Mouse (Mus musculus) midbrain, embryonic 11.5 days (tissue): Measurements from ENCODE around the gene Stxbp3. TPM values are rescaled to one million over a fixed set of nuclear protein-coding genes. Genes with fewer than 3 reads are reported as not detected.

Experiments
- ATAC-seq: fragments of 200-750 bp; cut with Nextera tagmentation; 2 replicates; pipeline ENCODE4 v1.8.0; 2017; ENCODE audit warnings: moderate TSS enrichment, moderate library complexity; ENCODE audit not compliant: low FRiP score
- DNase-seq: peaks from one replicate; pipeline ENCODE4 v3.0.0; 2015; ENCODE audit warnings: low spot score; ENCODE audit errors: missing footprints
- H3K27ac ChIP-seq: fragments of 300-500 bp; sonication (generic); 2 replicates; pipeline ENCODE4 v1.5.1; 2014; ENCODE audit warnings: low read depth, low read length
- H3K27me3 ChIP-seq: fragments of 300-500 bp; sonication (generic); 2 replicates; pipeline ENCODE4 v1.6.1; 2014; ENCODE audit warnings: mild to moderate bottlenecking, low read length, moderate library complexity, mixed read lengths; ENCODE audit not compliant: control insufficient read depth, insufficient read depth
- H3K36me3 ChIP-seq: fragments of 300-500 bp; sonication (generic); 2 replicates; pipeline ENCODE4 v1.6.1; 2014; ENCODE audit warnings: mild to moderate bottlenecking, low read length, moderate library complexity, mixed read lengths; ENCODE audit not compliant: control insufficient read depth, insufficient read depth
- H3K4me1 ChIP-seq: fragments of 300-500 bp; sonication (generic); 2 replicates; pipeline ENCODE4 v1.6.1; 2014; ENCODE audit warnings: low read length; ENCODE audit not compliant: control insufficient read depth, insufficient read depth
- H3K4me2 ChIP-seq: fragments of 300-500 bp; sonication (generic); 2 replicates; pipeline ENCODE4 v1.6.1; 2014; ENCODE audit warnings: mild to moderate bottlenecking, moderate library complexity
- H3K4me3 ChIP-seq: fragments of 300-500 bp; sonication (generic); 2 replicates; pipeline ENCODE4 v1.5.1; 2014; ENCODE audit warnings: low read depth, low read length
- H3K9ac ChIP-seq: fragments of 300-500 bp; sonication (generic); 2 replicates; pipeline ENCODE4 v1.6.1; 2014; ENCODE audit warnings: low read length
- H3K9me3 ChIP-seq: fragments of 300-500 bp; sonication (generic); 2 replicates; pipeline ENCODE4 v1.6.1; 2016; ENCODE audit warnings: low read length; ENCODE audit not compliant: control insufficient read depth
- WGBS: fragments of 180-500 bp; shearing (Covaris S2); extraction: QIAGEN DNeasy Blood & Tissue Kit; methylation state at CpG from one replicate; pipeline ENCODE4 v1.1.7; 2014; 5-methylcytosine and 5-hydroxymethylcytosine counted together
- polyA plus RNA-seq: library from polyadenylated mRNA; unstranded; fragments of >200 nt; fragmentation: Nextera tagmentation; extraction: Ambion mirVana; gene quantifications from 2 replicates; pipeline ENCODE4 v1.2.1, GENCODE M21; 2014

Gene Stxbp3
- polyA plus RNA-seq, 1 experiment from 2014 or later: 23.7 TPM

GRCm38 (mm10) chr3:108755542-108755941 lies 84.8 kb downstream of the Stxbp3 start:
- Histone ChIP-seq H3K4me2 (no peak overlapping the region), H3K9ac (no peak overlapping the region), H3K9me3 (no peaks in the 10 kb centered on the region), H3K36me3 (no peaks in the 10 kb centered on the region), H3K4me3 (no peak overlapping the region), H3K4me1 (no peaks in the 10 kb centered on the region), H3K27ac (no peak overlapping the region), H3K27me3 (no peaks in the 10 kb centered on the region)
- WGBS: 94% methylated on average over 2 of the region's 2 CpGs
- ATAC-seq: no peak
- peak; percentile 31 for DNase-seq

- WGBS: 92% methylated on average over 1 of the region's 1 CpGs
- H3K4me3 ChIP-seq: no peak overlapping the region
Measured at GRCm38 (mm10) chr3:108754541-108754940, 85.8 kb downstream of the Stxbp3 start.

DNA sequence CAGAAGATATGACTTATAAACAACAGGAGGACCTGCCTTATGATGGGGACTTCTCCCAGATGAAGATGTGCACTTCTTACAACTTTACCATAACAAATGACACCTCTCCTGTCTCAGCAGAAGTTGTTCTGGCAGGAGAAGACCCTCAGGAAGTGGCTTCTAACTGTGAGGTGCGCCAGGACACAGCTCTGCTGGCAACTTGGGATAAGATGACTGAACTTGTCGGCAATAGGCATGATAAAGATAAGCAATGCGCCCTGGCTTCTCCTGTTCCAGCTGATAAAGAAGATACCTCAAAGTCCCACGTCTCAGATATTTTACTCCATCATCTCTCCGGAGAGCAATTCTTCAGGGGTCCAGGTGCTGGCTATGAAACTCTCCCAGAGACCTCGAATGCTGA lies 88.6 kb downstream of the Stxbp3 start:
- no peaks in the 10 kb centered on the region for H3K4me1 ChIP-seq
- H3K9me3 ChIP-seq: no peaks in the 10 kb centered on the region
- no peak for ATAC-seq

More at GRCm38 (mm10) chr3:108754541-108754940, 85.8 kb downstream of the Stxbp3 start:
- no peaks in the 10 kb centered on the region for H3K4me1 ChIP-seq
- no peak overlapping the region for H3K9ac ChIP-seq
- DNase-seq: peak; percentile 44
- H3K27ac ChIP-seq: no peak overlapping the region
- no peak for ATAC-seq
- H3K9me3 ChIP-seq: no peaks in the 10 kb centered on the region
- no peaks in the 10 kb centered on the region for H3K36me3 ChIP-seq
- no peak overlapping the region for H3K4me2 ChIP-seq
- H3K27me3 ChIP-seq: no peaks in the 10 kb centered on the region

GRCm38 (mm10) chr3:108751061-108751460 lies 89.3 kb downstream of the Stxbp3 start:
- Histone ChIP-seq H3K9ac (no peak overlapping the region), H3K4me2 (no peak overlapping the region), H3K4me3 (no peak overlapping the region), H3K27me3 (no peaks in the 10 kb centered on the region), H3K9me3 (no peaks in the 10 kb centered on the region), H3K4me1 (no peaks in the 10 kb centered on the region), H3K36me3 (no peaks in the 10 kb centered on the region), H3K27ac (no peak overlapping the region)
- no peak for ATAC-seq
- 78% methylated on average over 6 of the region's 6 CpGs for WGBS
- DNase-seq: peak; percentile 71

More for the DNA sequence above, 88.6 kb downstream of the Stxbp3 start:
- Histone ChIP-seq H3K36me3 (no peaks in the 10 kb centered on the region), H3K4me3 (no peak overlapping the region), H3K4me2 (no peak overlapping the region), H3K9ac (no peak overlapping the region), H3K27me3 (no peaks in the 10 kb centered on the region), H3K27ac (no peak overlapping the region)
- DNase-seq: no peak
- 88% methylated on average over 6 of the region's 6 CpGs for WGBS

DNA sequence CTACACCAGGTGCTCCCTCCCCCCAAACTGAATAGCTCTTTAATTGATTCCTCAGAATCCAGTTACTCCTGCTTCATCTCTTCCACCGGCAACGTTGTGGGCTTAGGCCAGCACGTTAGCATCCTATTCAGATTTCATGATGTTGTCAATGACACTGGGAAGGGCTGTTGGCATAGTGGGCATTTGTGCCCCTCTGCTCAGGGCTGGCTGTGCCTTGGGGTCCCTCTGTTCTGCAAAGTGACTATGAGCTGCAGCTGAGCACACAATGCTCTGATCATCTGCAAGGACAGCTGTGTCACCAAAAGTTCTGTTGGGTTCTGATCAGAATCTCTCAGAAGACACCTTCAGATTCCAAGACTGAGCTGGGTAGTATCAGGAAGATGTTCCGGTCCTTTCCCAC lies 96.3 kb downstream of the Stxbp3 start:
- WGBS: 86% methylated on average over 4 of the region's 4 CpGs
- Histone ChIP-seq H3K27ac (no peak overlapping the region), H3K9ac (no peak overlapping the region), H3K4me2 (no peak overlapping the region), H3K4me3 (no peak overlapping the region), H3K9me3 (no peaks in the 10 kb centered on the region), H3K36me3 (no peaks in the 10 kb centered on the region), H3K27me3 (no peaks in the 10 kb centered on the region), H3K4me1 (no peaks in the 10 kb centered on the region)
- DNase-seq: peak; percentile 1
- ATAC-seq: no peak

Other genes with a start within 250 kb of the Stxbp3 start
- 50.0 and 52.0 TPM in 2 replicates for gene Wdr47, start 249.2 kb downstream of the Stxbp3 start, polyA plus RNA-seq
- gene Clcc1, start 186.6 kb downstream of the Stxbp3 start, polyA plus RNA-seq: 64.0 and 76.2 TPM in 2 replicates
- gene Gpsm2, start 118.2 kb downstream of the Stxbp3 start, polyA plus RNA-seq: 113 and 119 TPM in 2 replicates
- not detected in 2 replicates for gene Aknad1, start 100.9 kb downstream of the Stxbp3 start, polyA plus RNA-seq
- gene Fndc7, start 49.5 kb upstream of the Stxbp3 start, polyA plus RNA-seq: 0.11 TPM in 1 of 2 replicates, not detected in the other
- gene Prpf38b, start 71.2 kb upstream of the Stxbp3 start, polyA plus RNA-seq: 61.1 and 74.3 TPM in 2 replicates
- gene Henmt1, start 99.3 kb upstream of the Stxbp3 start, polyA plus RNA-seq: 0.54 and 0.56 TPM in 2 replicates
- not detected in 2 replicates for gene Gm9857, start 99.9 kb upstream of the Stxbp3 start, polyA plus RNA-seq
- gene Fam102b, start 187.1 kb upstream of the Stxbp3 start, polyA plus RNA-seq: 11.7 and 12.5 TPM in 2 replicates
- not detected in 2 replicates for gene Slc25a54, start 239.9 kb upstream of the Stxbp3 start, polyA plus RNA-seq